Mouse (Mus musculus) heart, postnatal 0 days (tissue): ENCODE data around the gene Ankrd39. TPM values are rescaled to one million over a fixed set of nuclear protein-coding genes. Genes with fewer than 3 reads are reported as not detected.

Experiments used
- ATAC-seq: fragments of 200-750 bp; cut with Nextera tagmentation; 2 replicates; pipeline ENCODE4 v1.8.0; 2017; ENCODE audit warnings: low read depth, moderate number of reproducible peaks, moderate library complexity; ENCODE audit not compliant: insufficient read depth
- DNase-seq: peaks from one replicate; pipeline ENCODE4 v3.0.0-alpha.2; 2016; ENCODE audit warnings: low spot score
- H3K27ac ChIP-seq: fragments of 300-500 bp; sonication (generic); 2 replicates; pipeline ENCODE4 v1.5.1; 2014; ENCODE audit warnings: low read depth, mild to moderate bottlenecking
- H3K27me3 ChIP-seq: fragments of 300-500 bp; sonication (generic); 2 replicates; pipeline ENCODE4 v1.6.1; 2014; ENCODE audit warnings: low read length, mixed read lengths; ENCODE audit not compliant: control insufficient read depth, insufficient read depth
- H3K36me3 ChIP-seq: fragments of 300-500 bp; sonication (generic); replicated peaks from 2 replicates; pipeline ENCODE4 v1.6.1; 2014; ENCODE audit warnings: low read length, mixed read lengths; ENCODE audit not compliant: control insufficient read depth, insufficient read depth
- H3K4me1 ChIP-seq: fragments of 300-500 bp; sonication (generic); 2 replicates; pipeline ENCODE4 v1.6.1; 2014; ENCODE audit warnings: antibody characterized with exemption; ENCODE audit not compliant: control insufficient read depth, insufficient read depth
- H3K4me2 ChIP-seq: fragments of 300-500 bp; sonication (generic); 2 replicates; pipeline ENCODE4 v1.6.1; 2014; ENCODE audit warnings: low read depth, mild to moderate bottlenecking, low read length, moderate library complexity
- H3K4me3 ChIP-seq: fragments of 300-500 bp; sonication (generic); 2 replicates; pipeline ENCODE4 v1.5.1; 2014; ENCODE audit warnings: low read depth, low read length
- H3K9ac ChIP-seq: fragments of 300-500 bp; sonication (generic); replicated peaks from 2 replicates; pipeline ENCODE4 v1.6.1; 2014; ENCODE audit warnings: low read depth, low read length, mixed read lengths
- H3K9me3 ChIP-seq: fragments of 300-500 bp; sonication (generic); replicated peaks from 2 replicates; pipeline ENCODE4 v1.6.1; 2016; ENCODE audit warnings: low read length; ENCODE audit not compliant: control insufficient read depth
- CTCF ChIP-seq: IDR thresholded peaks from 2 replicates; pipeline ENCODE4 v1.5.1; 2016; ENCODE audit warnings: antibody characterized with exemption, control low read depth, low read depth
- EP300 ChIP-seq: IDR thresholded peaks from 2 replicates; pipeline ENCODE4 v1.6.1; 2016; ENCODE audit warnings: antibody characterized with exemption, low read depth
- WGBS: fragments of 180-500 bp; shearing (Covaris S2); extraction: QIAGEN DNeasy Blood & Tissue Kit; methylation state at CpG from one replicate; pipeline ENCODE4 v1.1.7; 2014; 5-methylcytosine and 5-hydroxymethylcytosine counted together
- polyA plus RNA-seq: library from polyadenylated mRNA; unstranded; fragments of >200 nt; fragmentation: Nextera tagmentation; extraction: Ambion mirVana; gene quantifications from 2 replicates; pipeline ENCODE4 v1.2.1, GENCODE M21; 2015
- total RNA-seq: library from RNA; depleted of rRNA; stranded (reverse); fragments of >200 nt; gene quantifications from 2 replicates; pipeline ENCODE4 v1.2.3, GENCODE M21; 2014; ENCODE audit warnings: low replicate concordance

Ankrd39 gene
- total and polyA plus RNA-seq, 2 experiments from 2014 or later: 29.0 to 32.7 TPM

- Histone ChIP-seq H3K4me1 (peaks cover 38% of the 10 kb centered on the region), H3K4me3 (no peak overlapping the region), H3K9ac (no peak overlapping the region), H3K4me2 (no peak overlapping the region), H3K9me3 (no peaks in the 10 kb centered on the region), H3K27ac (no peak overlapping the region), H3K27me3 (no peaks in the 10 kb centered on the region), H3K36me3 (no peaks in the 10 kb centered on the region)
- WGBS: 77% methylated on average over 6 of the region's 6 CpGs
- no peak for TF ChIP-seq CTCF
- TF ChIP-seq EP300: no peak
- DNase-seq: no peak
- no peak for ATAC-seq
Observed at GRCm38 (mm10) chr1:36576991-36577675, 29.9 kb upstream of the Ankrd39 start.

GRCm38 (mm10) chr1:36575347-36575746 lies 28.1 kb upstream of the Ankrd39 start:
- Histone ChIP-seq H3K9me3 (no peaks in the 10 kb centered on the region), H3K4me3 (no peak overlapping the region), H3K4me1 (peaks cover 36% of the 10 kb centered on the region), H3K27me3 (no peaks in the 10 kb centered on the region), H3K4me2 (no peak overlapping the region), H3K27ac (no peak overlapping the region), H3K36me3 (no peaks in the 10 kb centered on the region), H3K9ac (no peak overlapping the region)
- no peak for DNase-seq
- 67% methylated on average over 6 of the region's 6 CpGs for WGBS
- TF ChIP-seq EP300 (no peak), CTCF (no peak)
- ATAC-seq: no peak

- DNase-seq: no peak
- Histone ChIP-seq H3K4me1 (peaks cover 33% of the 10 kb centered on the region), H3K27me3 (no peaks in the 10 kb centered on the region), H3K4me3 (no peak overlapping the region), H3K36me3 (no peaks in the 10 kb centered on the region), H3K9me3 (no peaks in the 10 kb centered on the region), H3K4me2 (no peak overlapping the region), H3K9ac (no peak overlapping the region), H3K27ac (no peak overlapping the region)
- WGBS: 87% methylated on average over 5 of the region's 5 CpGs
- TF ChIP-seq CTCF: no peak
- ATAC-seq: no peak
Observed at GRCm38 (mm10) chr1:36574196-36574955, 27.1 kb upstream of the Ankrd39 start.

GRCm38 (mm10) chr1:36573524-36573923 lies 26.3 kb upstream of the Ankrd39 start:
- no peaks in the 10 kb centered on the region for H3K36me3 ChIP-seq
- no peak overlapping the region for H3K4me3 ChIP-seq
- no peak for DNase-seq
- no peaks in the 10 kb centered on the region for H3K9me3 ChIP-seq
- no peak overlapping the region for H3K4me2 ChIP-seq
- no peak for ATAC-seq
- no peak for TF ChIP-seq CTCF
- no peak for TF ChIP-seq EP300
- H3K4me1 ChIP-seq: peaks cover 28% of the 10 kb centered on the region
- no peak overlapping the region for H3K27ac ChIP-seq
- H3K9ac ChIP-seq: no peak overlapping the region
- H3K27me3 ChIP-seq: no peaks in the 10 kb centered on the region
- 73% methylated on average over 8 of the region's 8 CpGs for WGBS

- peaks cover 28% of the 10 kb centered on the region for H3K4me1 ChIP-seq
- peak; percentile 1; the same call in 1 of the 2 replicates for ATAC-seq
Observed at GRCm38 (mm10) chr1:36572709-36573108, 25.5 kb upstream of the Ankrd39 start.

More at GRCm38 (mm10) chr1:36572709-36573108, 25.5 kb upstream of the Ankrd39 start:
- Histone ChIP-seq H3K9ac (no peak overlapping the region), H3K4me2 (no peak overlapping the region), H3K4me3 (no peak overlapping the region), H3K27ac (no peak overlapping the region), H3K36me3 (no peaks in the 10 kb centered on the region), H3K27me3 (no peaks in the 10 kb centered on the region), H3K9me3 (no peaks in the 10 kb centered on the region)
- WGBS: 26% methylated on average over 1 of the region's 1 CpGs
- TF ChIP-seq CTCF (no peak), EP300 (no peak)
- no peak for DNase-seq
